Mouse (Mus musculus) intestine, embryonic 16.5 days (tissue): ENCODE results near the gene Tbx19. TPM values are rescaled to one million over a fixed set of nuclear protein-coding genes. Genes with fewer than 3 reads are reported as not detected.

Experiments
- ATAC-seq: fragments of 200-750 bp; cut with Nextera tagmentation; 2 replicates; pipeline ENCODE4 v1.8.0; 2017; ENCODE audit warnings: moderate TSS enrichment, moderate library complexity
- H3K27ac ChIP-seq: fragments of 300-500 bp; sonication (generic); 2 replicates; pipeline ENCODE4 v1.5.1; 2014; ENCODE audit warnings: mild to moderate bottlenecking, low read length
- H3K27me3 ChIP-seq: fragments of 300-500 bp; sonication (generic); replicated peaks from 2 replicates; pipeline ENCODE4 v1.6.1; 2014; ENCODE audit warnings: low read length, control low read depth, mixed read lengths; ENCODE audit not compliant: control insufficient read depth, insufficient read depth
- H3K36me3 ChIP-seq: fragments of 300-500 bp; sonication (generic); 2 replicates; pipeline ENCODE4 v1.6.1; 2014; ENCODE audit warnings: low read length, control low read depth; ENCODE audit not compliant: control insufficient read depth, insufficient read depth
- H3K4me1 ChIP-seq: fragments of 300-500 bp; sonication (generic); 2 replicates; pipeline ENCODE4 v1.6.1; 2014; ENCODE audit warnings: low read length, control low read depth, mixed read lengths; ENCODE audit not compliant: control insufficient read depth, insufficient read depth
- H3K4me2 ChIP-seq: fragments of 300-500 bp; sonication (generic); 2 replicates; pipeline ENCODE4 v1.6.1; 2014; ENCODE audit warnings: low read depth, low read length, control low read depth
- H3K4me3 ChIP-seq: fragments of 300-500 bp; sonication (generic); 2 replicates; pipeline ENCODE4 v1.5.1; 2014; ENCODE audit warnings: mild to moderate bottlenecking, low read length
- H3K9ac ChIP-seq: fragments of 300-500 bp; sonication (generic); 2 replicates; pipeline ENCODE4 v1.6.1; 2014; ENCODE audit warnings: low read depth, low read length
- H3K9me3 ChIP-seq: fragments of 300-500 bp; sonication (generic); 2 replicates; pipeline ENCODE4 v1.6.1; 2016; ENCODE audit warnings: low read length, control low read depth; ENCODE audit not compliant: control insufficient read depth
- WGBS: fragments of 180-500 bp; shearing (Covaris S2); extraction: QIAGEN DNeasy Blood & Tissue Kit; methylation state at CpG from one replicate; pipeline ENCODE4 v1.1.7; 2014; 5-methylcytosine and 5-hydroxymethylcytosine counted together
- polyA plus RNA-seq: library from polyadenylated mRNA; unstranded; fragments of >200 nt; fragmentation: Nextera tagmentation; extraction: Ambion mirVana; gene quantifications from 2 replicates; pipeline ENCODE4 v1.2.1, GENCODE M21; 2015

The Tbx19 gene
- polyA plus RNA-seq, 1 experiment from 2014 or later: not detected

DNA sequence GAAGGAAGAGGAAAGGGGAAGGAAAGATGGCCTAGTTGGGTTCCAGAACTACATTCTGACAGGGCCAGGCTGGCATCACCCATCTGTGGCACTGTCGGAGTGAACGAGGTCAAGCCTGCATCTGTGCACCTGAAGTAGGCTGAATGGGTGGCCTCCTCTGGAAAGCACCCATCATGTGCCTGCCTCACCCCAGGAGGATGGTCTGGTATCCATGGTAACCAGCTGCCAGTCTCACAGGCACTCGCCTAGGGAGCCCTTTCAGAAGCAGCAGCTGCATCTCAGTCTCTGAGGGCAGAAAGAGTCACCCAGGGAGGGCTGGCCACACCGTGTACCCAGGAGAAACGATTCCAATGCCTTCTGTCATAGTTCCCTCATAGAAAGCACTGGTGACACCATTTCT lies 26.8 kb upstream of the Tbx19 start:
- no peak overlapping the region for H3K4me2 ChIP-seq
- ATAC-seq: no peak
- H3K27me3 ChIP-seq: no peaks in the 10 kb centered on the region
- peaks cover 13% of the 10 kb centered on the region for H3K4me1 ChIP-seq
- no peaks in the 10 kb centered on the region for H3K9me3 ChIP-seq
- no peak overlapping the region for H3K4me3 ChIP-seq
- H3K36me3 ChIP-seq: no peaks in the 10 kb centered on the region
- H3K27ac ChIP-seq: no peak overlapping the region
- 72% methylated on average over 5 of the region's 5 CpGs for WGBS
- no peak overlapping the region for H3K9ac ChIP-seq

DNA sequence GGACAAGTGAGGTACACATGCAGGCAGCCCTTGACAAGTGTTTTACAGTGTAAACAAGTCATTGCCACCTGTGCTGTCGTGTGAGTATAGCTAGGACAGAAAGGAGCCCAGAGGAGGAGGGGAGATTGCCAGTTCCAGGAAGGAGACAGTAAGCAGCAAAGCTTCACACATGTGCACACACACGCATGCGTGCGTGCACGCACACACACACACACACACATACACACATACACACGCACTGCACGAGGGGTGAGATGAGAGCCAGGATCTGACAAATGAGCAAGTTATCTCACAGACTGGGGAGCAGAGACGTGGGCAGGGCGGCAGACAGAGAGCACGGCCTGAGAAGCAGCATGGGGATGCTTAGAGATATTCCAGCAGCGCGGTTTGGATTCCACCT lies 25.9 kb upstream of the Tbx19 start:
- no peak overlapping the region for H3K4me2 ChIP-seq
- H3K4me3 ChIP-seq: no peak overlapping the region
- 85% methylated on average over 12 of the region's 12 CpGs for WGBS
- no peaks in the 10 kb centered on the region for H3K9me3 ChIP-seq
- no peak overlapping the region for H3K9ac ChIP-seq
- H3K4me1 ChIP-seq: peaks cover 13% of the 10 kb centered on the region
- no peak overlapping the region for H3K27ac ChIP-seq
- no peaks in the 10 kb centered on the region for H3K27me3 ChIP-seq
- H3K36me3 ChIP-seq: no peaks in the 10 kb centered on the region
- no peak for ATAC-seq

DNA sequence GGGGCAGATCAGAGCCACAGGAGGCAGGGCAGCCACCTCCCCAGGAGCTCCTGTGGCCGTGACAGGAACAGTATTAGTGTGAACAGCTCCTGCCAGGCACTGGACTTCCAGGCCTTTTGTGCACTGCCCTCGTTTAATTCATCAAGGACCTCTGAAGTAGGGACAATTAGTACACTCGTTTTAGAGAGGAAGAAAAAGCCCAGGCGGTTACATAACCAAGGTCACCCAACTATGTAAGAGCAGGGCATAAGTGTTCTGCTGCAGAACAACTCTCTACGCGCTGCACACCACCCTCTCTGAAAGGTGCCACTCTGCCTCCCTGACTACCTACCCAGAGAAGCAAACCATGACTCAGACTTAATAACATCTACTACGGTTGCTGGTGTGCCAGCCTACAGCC lies 24.5 kb upstream of the Tbx19 start:
- no peak overlapping the region for H3K4me2 ChIP-seq
- no peaks in the 10 kb centered on the region for H3K27me3 ChIP-seq
- H3K9ac ChIP-seq: no peak overlapping the region
- H3K36me3 ChIP-seq: no peaks in the 10 kb centered on the region
- ATAC-seq: no peak
- 78% methylated on average over 7 of the region's 7 CpGs for WGBS
- no peak overlapping the region for H3K4me3 ChIP-seq
- H3K27ac ChIP-seq: no peak overlapping the region
- peaks cover 13% of the 10 kb centered on the region for H3K4me1 ChIP-seq
- no peaks in the 10 kb centered on the region for H3K9me3 ChIP-seq

DNA sequence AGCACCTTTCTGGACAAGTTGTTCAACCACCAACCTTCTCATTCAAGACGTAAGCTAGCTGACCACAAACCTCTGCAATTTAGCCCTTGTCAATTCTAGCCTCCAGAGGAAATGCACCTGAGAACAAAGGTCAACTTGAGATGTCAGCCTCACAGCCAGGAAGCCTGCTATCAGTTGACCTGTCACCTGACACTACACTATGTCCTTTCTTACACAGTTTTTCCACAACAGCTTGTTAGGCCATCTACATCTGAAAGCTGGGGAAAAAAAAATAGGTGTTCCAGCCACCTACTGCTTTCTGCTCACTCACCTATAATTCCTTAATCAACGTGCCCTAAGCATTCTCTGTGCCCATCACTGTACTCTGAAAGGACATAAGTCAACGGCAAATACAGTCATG lies 23.6 kb upstream of the Tbx19 start:
- 81% methylated on average over 3 of the region's 3 CpGs for WGBS
- peaks cover 8% of the 10 kb centered on the region for H3K4me1 ChIP-seq
- no peaks in the 10 kb centered on the region for H3K27me3 ChIP-seq
- no peaks in the 10 kb centered on the region for H3K36me3 ChIP-seq
- no peak overlapping the region for H3K4me2 ChIP-seq
- no peak overlapping the region for H3K9ac ChIP-seq
- H3K27ac ChIP-seq: no peak overlapping the region
- H3K9me3 ChIP-seq: no peaks in the 10 kb centered on the region
- ATAC-seq: no peak
- H3K4me3 ChIP-seq: no peak overlapping the region

DNA sequence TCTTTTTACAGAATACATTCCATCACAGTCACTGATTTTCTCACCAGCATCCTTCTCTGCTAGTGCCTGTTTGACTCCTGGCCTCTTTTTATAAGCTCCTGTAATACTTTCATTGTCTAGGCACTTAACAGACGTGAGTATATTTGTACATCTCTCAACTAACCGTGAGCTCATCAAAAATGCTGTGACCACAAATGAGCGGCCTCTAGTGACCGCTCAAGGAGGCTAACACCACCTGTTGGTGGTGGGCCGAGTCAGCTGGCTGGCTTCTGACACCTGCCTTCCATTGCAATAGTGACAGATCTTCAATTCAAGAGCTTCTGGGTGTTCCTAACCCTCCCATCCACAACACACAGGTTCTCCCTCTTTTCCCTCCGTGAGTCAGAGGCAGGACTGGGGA lies 22.8 kb upstream of the Tbx19 start:
- Histone ChIP-seq H3K4me2 (no peak overlapping the region), H3K4me3 (no peak overlapping the region), H3K36me3 (no peaks in the 10 kb centered on the region), H3K27me3 (no peaks in the 10 kb centered on the region), H3K9me3 (no peaks in the 10 kb centered on the region), H3K4me1 (peaks cover 3% of the 10 kb centered on the region; the same call in 1 of the 2 replicates), H3K9ac (no peak overlapping the region), H3K27ac (no peak overlapping the region)
- WGBS: 71% methylated on average over 6 of the region's 6 CpGs
- ATAC-seq: no peak

DNA sequence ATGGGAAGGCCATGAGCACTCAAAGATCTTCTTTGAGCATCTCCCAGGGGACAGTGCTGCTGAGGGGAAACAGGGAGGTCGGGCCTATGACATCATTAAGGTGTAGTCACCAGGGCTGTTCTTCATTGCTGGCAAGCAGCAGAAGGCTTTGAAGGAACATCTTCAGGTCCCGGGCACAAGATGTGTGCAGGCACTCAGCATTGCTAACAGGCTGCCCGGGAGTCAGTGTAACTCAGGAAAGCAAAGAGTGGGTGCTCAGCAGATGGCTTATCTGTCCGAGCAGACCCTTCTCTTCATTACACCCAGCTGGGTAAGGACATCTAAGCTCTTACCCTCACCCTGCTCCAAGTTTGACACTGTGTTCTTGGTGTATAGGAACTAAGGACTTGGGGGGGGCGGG lies 18.7 kb upstream of the Tbx19 start:
- ATAC-seq: no peak

DNA sequence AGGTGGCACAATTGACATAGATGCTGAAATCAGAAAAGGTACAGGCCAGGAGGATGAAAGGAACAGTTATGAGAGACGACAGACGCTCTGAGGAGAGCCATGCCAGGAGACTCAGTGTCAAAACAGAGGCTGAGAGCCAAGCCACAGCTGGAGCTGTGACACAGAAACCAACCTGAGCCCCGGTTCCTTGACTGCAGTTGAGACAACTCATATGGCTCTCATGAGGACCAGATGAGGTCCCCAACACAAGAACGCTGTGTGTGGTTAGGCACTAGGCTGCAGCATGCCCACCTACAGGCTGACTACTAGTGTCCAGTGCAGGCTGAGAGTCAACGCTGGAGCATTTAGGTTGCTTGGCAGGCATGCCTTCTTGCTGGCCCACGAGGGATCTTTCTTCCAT lies 17.5 kb upstream of the Tbx19 start:
- Histone ChIP-seq H3K9ac (no peak overlapping the region), H3K27ac (no peak overlapping the region), H3K4me1 (no peaks in the 10 kb centered on the region), H3K4me2 (no peak overlapping the region), H3K36me3 (no peaks in the 10 kb centered on the region), H3K9me3 (no peaks in the 10 kb centered on the region), H3K4me3 (no peak overlapping the region), H3K27me3 (no peaks in the 10 kb centered on the region)
- ATAC-seq: no peak
- WGBS: 60% methylated on average over 6 of the region's 6 CpGs

More for the DNA sequence above, 18.7 kb upstream of the Tbx19 start:
- no peaks in the 10 kb centered on the region for H3K9me3 ChIP-seq
- no peak overlapping the region for H3K4me2 ChIP-seq
- H3K27me3 ChIP-seq: no peaks in the 10 kb centered on the region
- H3K4me3 ChIP-seq: no peak overlapping the region
- H3K4me1 ChIP-seq: peaks cover 2% of the 10 kb centered on the region; the same call in 1 of the 2 replicates
- 81% methylated on average over 5 of the region's 5 CpGs for WGBS
- H3K36me3 ChIP-seq: no peaks in the 10 kb centered on the region
- no peak overlapping the region for H3K9ac ChIP-seq
- H3K27ac ChIP-seq: no peak overlapping the region

DNA sequence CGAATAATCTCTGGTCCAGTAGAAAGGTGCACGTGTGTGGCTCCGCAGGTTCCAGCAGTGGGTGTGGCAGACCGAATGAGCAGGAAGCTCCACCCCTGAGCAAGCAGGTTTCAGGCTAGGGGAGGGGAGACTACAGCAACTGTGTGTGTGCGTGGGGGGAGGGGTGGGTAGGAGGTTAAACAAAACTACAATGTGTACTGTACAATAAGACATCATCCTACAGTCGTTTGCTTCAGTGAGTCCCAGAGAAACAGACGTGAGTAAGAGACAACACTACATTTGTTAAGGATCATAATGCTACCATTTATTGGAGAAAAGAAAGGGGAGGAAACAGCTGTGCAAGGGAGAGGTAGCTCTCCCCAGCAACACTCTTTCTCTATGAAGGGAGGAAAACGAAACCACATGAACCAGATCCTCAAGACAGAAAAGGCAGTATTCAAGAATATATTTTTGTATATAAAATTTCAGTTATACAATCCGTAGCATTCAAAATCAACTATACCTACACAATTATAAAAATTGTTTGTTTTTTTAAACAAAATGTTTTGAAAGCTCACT lies 13.6 kb upstream of the Tbx19 start:
- peak; percentile 31; the same call in 1 of the 2 replicates for ATAC-seq
- H3K9me3 ChIP-seq: no peaks in the 10 kb centered on the region
- H3K27ac ChIP-seq: no peak overlapping the region
- no peak overlapping the region for H3K9ac ChIP-seq
- no peak overlapping the region for H3K4me3 ChIP-seq
- 57% methylated on average over 9 of the region's 9 CpGs for WGBS
- H3K27me3 ChIP-seq: no peaks in the 10 kb centered on the region
- H3K36me3 ChIP-seq: no peaks in the 10 kb centered on the region
- no peak overlapping the region for H3K4me2 ChIP-seq
- H3K4me1 ChIP-seq: no peaks in the 10 kb centered on the region

DNA sequence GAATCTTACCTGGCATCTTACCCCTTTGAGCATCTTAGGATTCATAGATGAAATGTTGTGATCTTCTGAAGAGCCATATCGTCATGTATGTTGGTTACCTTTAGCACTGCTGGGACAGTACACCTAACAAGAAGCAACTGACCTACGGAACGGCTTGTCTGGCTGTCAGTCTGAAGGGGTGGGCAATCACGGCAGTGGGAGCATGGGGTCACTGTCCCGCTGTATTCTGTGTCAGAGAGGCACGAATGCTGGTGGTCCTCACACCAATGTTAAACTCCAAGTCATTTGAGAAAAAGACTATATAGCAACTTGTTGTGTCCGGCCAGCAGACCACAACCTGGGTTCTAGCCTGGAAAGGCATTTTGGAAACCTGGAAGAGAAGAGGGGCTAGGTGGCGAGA lies 10.7 kb upstream of the Tbx19 start:
- Histone ChIP-seq H3K9me3 (no peaks in the 10 kb centered on the region), H3K4me3 (no peak overlapping the region), H3K36me3 (no peaks in the 10 kb centered on the region), H3K27me3 (no peaks in the 10 kb centered on the region), H3K4me1 (no peaks in the 10 kb centered on the region), H3K9ac (no peak overlapping the region), H3K27ac (no peak overlapping the region), H3K4me2 (no peak overlapping the region)
- ATAC-seq: no peak
- WGBS: 87% methylated on average over 7 of the region's 8 CpGs

DNA sequence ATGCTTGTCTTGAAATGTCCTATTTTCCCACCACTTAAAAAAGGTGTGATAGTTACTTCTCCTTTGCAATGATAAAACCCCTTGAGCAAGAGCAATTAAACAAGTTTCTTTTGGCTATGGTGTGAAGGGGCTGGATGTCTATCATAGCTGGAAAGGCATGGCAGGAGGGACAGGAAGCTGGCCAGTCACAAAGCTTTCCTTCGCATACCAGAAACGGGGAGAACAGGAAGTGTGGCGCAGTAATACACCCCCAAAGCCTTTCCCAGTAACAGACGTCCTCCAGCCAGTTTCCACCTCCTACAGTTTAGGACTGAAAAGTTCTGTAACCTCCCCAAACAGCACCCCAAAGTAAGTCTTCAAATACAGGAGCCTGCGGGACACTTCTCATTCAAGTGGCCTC lies 9.6 kb upstream of the Tbx19 start:
- Histone ChIP-seq H3K4me2 (no peak overlapping the region), H3K27ac (no peak overlapping the region), H3K9ac (no peak overlapping the region), H3K4me1 (no peaks in the 10 kb centered on the region), H3K4me3 (no peak overlapping the region), H3K27me3 (no peaks in the 10 kb centered on the region), H3K36me3 (no peaks in the 10 kb centered on the region), H3K9me3 (0 out of 2 replicates have a peak, but pooled peaks cover 3% of the 10 kb centered on the region)
- no peak for ATAC-seq
- WGBS: 76% methylated on average over 5 of the region's 5 CpGs
